Mouse (Mus musculus): ENCODE data around the gene Gtf2h4.

DNA sequence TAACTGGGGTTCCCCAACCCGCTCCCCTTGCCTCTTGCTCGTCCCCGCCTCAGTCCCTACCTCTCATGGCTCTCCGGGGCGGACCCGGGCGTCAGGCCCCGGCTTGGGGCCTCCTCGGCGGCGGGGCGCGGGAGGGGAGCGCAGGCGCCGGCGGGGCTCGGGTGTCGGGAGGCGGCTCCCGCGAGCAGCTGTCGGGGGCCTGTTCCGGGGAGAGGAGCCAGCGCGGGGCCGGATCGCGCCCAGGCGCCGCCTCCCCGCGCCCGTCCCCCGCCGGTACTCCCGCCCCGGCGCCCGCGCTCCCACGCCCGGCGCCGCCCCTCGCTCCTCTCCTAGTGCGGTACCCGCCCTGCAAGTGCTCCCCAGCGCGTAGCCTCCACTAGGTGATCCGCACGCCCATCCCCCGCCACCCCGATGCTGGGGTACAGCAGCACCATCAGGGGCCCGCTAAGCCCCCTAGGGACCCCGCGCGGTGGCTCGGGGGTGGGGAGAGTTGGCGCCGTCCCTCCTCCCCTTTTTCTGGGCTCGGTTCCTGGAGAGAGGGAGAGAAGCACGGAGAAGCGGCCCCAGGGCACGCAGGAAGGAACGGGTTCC lies 26.9 kb upstream of the Gtf2h4 start:
- TF ChIP-seq CTCF (IDR thresholded peaks at IDR 0.05; ENCODE audit: extremely low read depth, insufficient read length, insufficient replicate concordance, low read depth, low read length) = no peak
- no peak; the same call in 1 of the 2 replicates for TF ChIP-seq POLR2A (IDR thresholded peaks at IDR 0.05; ENCODE audit: low read depth, low read length)
